Mouse (Mus musculus) urinary bladder, postnatal 4 days (tissue): Measurements from ENCODE around the gene Rcc1.

Experiments
- DNase-seq, 2 experiments: peaks; one replicate each; pipeline ENCODE4 v3.0.0; 2021 to 2022; ENCODE audit warnings: low spot score in 2 of 2

The Rcc1 gene

GRCm38 (mm10) chr4:132353481-132353885 is at the start of gene Rcc1:
Rcc1 (minus strand) TSS chr4:132353605.
- peak; percentile 87 to 88 for DNase-seq

GRCm38 (mm10) chr4:132401016-132401415 is 47.6 kb upstream of the Rcc1 start:
- no peak for DNase-seq

GRCm38 (mm10) chr4:132398863-132399262 is 45.5 kb upstream of the Rcc1 start:
- no peak for DNase-seq

- DNase-seq, result peak; percentile 64 to 72
Measured at GRCm38 (mm10) chr4:132398045-132398774, 44.8 kb upstream of the Rcc1 start.

GRCm38 (mm10) chr4:132397120-132397519 is 43.7 kb upstream of the Rcc1 start:
- no peak for DNase-seq

GRCm38 (mm10) chr4:132396251-132396650 is 42.8 kb upstream of the Rcc1 start:
- DNase-seq, result no peak

- DNase-seq, result no peak
Measured at GRCm38 (mm10) chr4:132391063-132391740, 37.8 kb upstream of the Rcc1 start.

- DNase-seq, result no peak
Measured at GRCm38 (mm10) chr4:132389302-132389701, 35.9 kb upstream of the Rcc1 start.

GRCm38 (mm10) chr4:132387617-132388016 is 34.2 kb upstream of the Rcc1 start:
- DNase-seq, result no peak

GRCm38 (mm10) chr4:132386846-132387245 is 33.4 kb upstream of the Rcc1 start:
- DNase-seq, result no peak

GRCm38 (mm10) chr4:132385771-132386410 is 32.5 kb upstream of the Rcc1 start:
- DNase-seq, result no peak

- no peak for DNase-seq
Measured at GRCm38 (mm10) chr4:132383455-132383854, 30.1 kb upstream of the Rcc1 start.

GRCm38 (mm10) chr4:132382296-132382695 is 28.9 kb upstream of the Rcc1 start:
- no peak for DNase-seq

- no peak for DNase-seq
Measured at GRCm38 (mm10) chr4:132380965-132381616, 27.7 kb upstream of the Rcc1 start.

GRCm38 (mm10) chr4:132373820-132374219 is 20.4 kb upstream of the Rcc1 start:
- DNase-seq, result no peak

- DNase-seq, result no peak
Measured at GRCm38 (mm10) chr4:132369953-132370750, 16.7 kb upstream of the Rcc1 start.

GRCm38 (mm10) chr4:132367480-132368201 is 14.2 kb upstream of the Rcc1 start:
- no peak for DNase-seq

GRCm38 (mm10) chr4:132365450-132366060 is 12.2 kb upstream of the Rcc1 start:
- DNase-seq, result no peak

GRCm38 (mm10) chr4:132363487-132363886 is 10.1 kb upstream of the Rcc1 start:
- no peak for DNase-seq

GRCm38 (mm10) chr4:132359510-132359909 is 6.1 kb upstream of the Rcc1 start:
- no peak for DNase-seq
